ENCODE assay signal across 9 mouse cellular contexts in the genomic region with DNA sequence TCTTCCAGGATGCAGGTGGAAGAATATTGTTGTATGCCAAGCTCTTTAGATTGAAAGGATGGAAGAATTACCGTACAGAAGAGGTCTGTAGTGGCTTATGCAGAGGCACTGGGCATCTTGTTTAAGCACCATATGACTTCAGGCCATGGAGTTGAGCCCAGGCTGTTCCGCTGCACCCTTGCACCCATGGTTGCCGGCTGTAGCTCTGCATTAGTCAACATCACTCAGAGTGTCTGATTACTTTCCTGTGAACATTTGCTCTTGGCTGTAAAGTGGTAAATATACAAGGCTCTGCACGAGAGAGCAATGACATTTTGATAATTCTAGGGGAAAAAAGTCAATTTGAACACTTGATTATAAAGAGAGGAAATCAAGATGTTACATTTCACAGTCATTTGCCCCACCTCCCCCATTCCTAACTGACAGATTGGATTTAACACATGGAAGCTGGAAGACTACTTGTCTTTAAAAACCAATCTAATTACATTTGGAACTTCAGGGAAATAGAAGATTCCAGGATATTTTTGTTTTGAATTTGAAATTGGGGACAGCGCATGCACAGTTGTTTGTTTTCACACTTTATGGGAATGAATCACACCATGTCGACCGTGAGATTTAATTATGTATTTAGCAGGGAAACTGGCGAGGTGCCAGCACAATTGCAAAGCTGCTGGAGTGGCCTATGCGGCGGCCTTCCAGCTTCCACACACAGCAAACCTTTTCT.
A peak's percentile ranks its signal among the peaks of the same experiment; 100 is the strongest.
DNase-seq lines count a peak whose midpoint lies in the region; ATAC-seq and TF ChIP-seq lines count a peak whose summit lies in the region.
"Had no signal": no experiment of that assay in that cellular context is flagged by ENCODE, and none has a peak within 500 bp of the region (broad histone marks: within the 10 kb centered on the region; RNA-seq: fewer than 3 reads in every experiment).

No protein-coding gene starts in this region.

- no peaks in the 10 kb centered on the region for H3K27me3 ChIP-seq in forebrain, postnatal 0 days (ENCODE audit: insufficient read depth, low read length)
- H3K27me3 ChIP-seq: liver, embryonic 15.5 days had no signal

- H3K4me1 ChIP-seq in forebrain, postnatal 0 days (ENCODE audit: insufficient read depth) = 0 out of 2 replicates have a peak, but pooled peaks cover 7% of the 10 kb centered on the region
- H3K4me1 ChIP-seq: liver, embryonic 15.5 days had no signal

- DNase-seq in kidney, postnatal 14 days = peak; percentile 17
- no peak for DNase-seq in kidney, adult 18-20 months
- DNase-seq in forebrain, postnatal 0 days = peak; percentile 81
- peak; percentile 26 for DNase-seq in layer of hippocampus, adult 9-10 months (ENCODE audit: low spot score)
- peak; percentile 95 for DNase-seq in retina, postnatal 1 day
- DNase-seq in adrenal gland, postnatal 36 days = no peak
- no peak for DNase-seq in spleen, adult 18-20 months

- H3K27ac ChIP-seq in forebrain, postnatal 0 days (ENCODE audit: low read depth, low read length) = no peak overlapping the region
- H3K27ac ChIP-seq: liver, embryonic 15.5 days had no signal

- 22% methylated on average over 10 of the region's 10 CpGs for WGBS in forebrain, postnatal 0 days

- ATAC-seq in forebrain, postnatal 0 days = peak; percentile 89
- no peak for ATAC-seq in megakaryocyte progenitor cell, adult 5-6 weeks (replicated peaks; ENCODE audit: poor library complexity)

- H3K4me2 ChIP-seq in forebrain, postnatal 0 days (ENCODE audit: low read depth) = peak overlapping the region; percentile 20; the same call in 1 of the 2 replicates
- H3K4me2 ChIP-seq: liver, embryonic 15.5 days had no signal

- H3K36me3 ChIP-seq in forebrain, postnatal 0 days (ENCODE audit: insufficient read depth) = no peaks in the 10 kb centered on the region
- H3K36me3 ChIP-seq: liver, embryonic 15.5 days had no signal

- H3K9me3 ChIP-seq in forebrain, postnatal 0 days (ENCODE audit: low read length) = no peaks in the 10 kb centered on the region
- H3K9me3 ChIP-seq: liver, embryonic 15.5 days had no signal

- H3K9ac ChIP-seq in forebrain, postnatal 0 days = no peak overlapping the region
- H3K9ac ChIP-seq: liver, embryonic 15.5 days had no signal

- TF ChIP-seq CTCF in forebrain, postnatal 0 days (IDR thresholded peaks at IDR 0.05; ENCODE audit: low read depth) = no peak

- H3K4me3 ChIP-seq in forebrain, postnatal 0 days (ENCODE audit: low read depth, low read length) = no peak overlapping the region
- H3K4me3 ChIP-seq: liver, embryonic 15.5 days had no signal

Comparison
In these comparisons a context has a peak if more than half of its experiments do, and no peak if none do; other contexts are left out.
1. DNase-seq: peak in kidney, postnatal 14 days (single experiment), forebrain, postnatal 0 days (single experiment), layer of hippocampus, adult 9-10 months (single experiment) and retina, postnatal 1 day (single experiment); none in kidney, adult 18-20 months (single experiment), adrenal gland, postnatal 36 days (0 of 2) and spleen, adult 18-20 months (0 of 2).